Mouse (Mus musculus) activated CD4-positive, CD25-positive, alpha-beta regulatory T cell, adult 4 months (primary cell): Measurements from ENCODE around the gene Cldnd1. TPM values are rescaled to one million over a fixed set of nuclear protein-coding genes. Genes with fewer than 3 reads are reported as not detected.

Experiments used
- ATAC-seq: one replicate; pipeline ENCODE4 v1.8.0; 2017
- polyA plus RNA-seq, 2 experiments: library from polyadenylated mRNA; unstranded; fragments of 100-300 nt; shearing (Covaris generic); gene quantifications; one replicate each; pipeline ENCODE4 v1.2.1; 2017

Gene Cldnd1
- polyA plus RNA-seq, 2 experiments from 2014 or later = 229 to 255 TPM

- peak; percentile 40 for ATAC-seq
These were observed 18.9 kb upstream of the Cldnd1 start for GRCm38 (mm10) chr16:58708601-58709475.

GRCm38 (mm10) chr16:58709536-58709935 lies 18.2 kb upstream of the Cldnd1 start:
- ATAC-seq = no peak

GRCm38 (mm10) chr16:58712221-58712620 lies 15.5 kb upstream of the Cldnd1 start:
- ATAC-seq = peak; percentile 61

GRCm38 (mm10) chr16:58713128-58713527 lies 14.6 kb upstream of the Cldnd1 start:
- no peak for ATAC-seq

GRCm38 (mm10) chr16:58715018-58715417 lies 12.7 kb upstream of the Cldnd1 start:
- ATAC-seq = no peak

GRCm38 (mm10) chr16:58718666-58719120 lies 9.0 kb upstream of the Cldnd1 start, which contains the start of gene Gpr15:
Gpr15 (minus strand) TSS chr16:58719070.
- ATAC-seq = peak; percentile 37

- ATAC-seq = peak; percentile 52
These were observed 5.4 kb upstream of the Cldnd1 start for GRCm38 (mm10) chr16:58722292-58722691.

- ATAC-seq = no peak
These were observed 832 bp upstream of the Cldnd1 start for GRCm38 (mm10) chr16:58726680-58727476.

GRCm38 (mm10) chr16:58728176-58728671 lies 514 bp downstream of the Cldnd1 start:
- ATAC-seq = peak; percentile 12

GRCm38 (mm10) chr16:58738205-58738604 lies 10.5 kb downstream of the Cldnd1 start:
- ATAC-seq = no peak

- no peak for ATAC-seq
These were observed 11.1 kb downstream of the Cldnd1 start for GRCm38 (mm10) chr16:58738800-58739199.

- ATAC-seq = no peak
These were observed 13.0 kb downstream of the Cldnd1 start for GRCm38 (mm10) chr16:58740751-58741150.

- ATAC-seq = no peak
These were observed 19.0 kb downstream of the Cldnd1 start for GRCm38 (mm10) chr16:58746715-58747114.

- ATAC-seq = peak; percentile 79
These were observed 23.6 kb downstream of the Cldnd1 start for GRCm38 (mm10) chr16:58751314-58751713.

- ATAC-seq = no peak
These were observed 28.5 kb downstream of the Cldnd1 start for GRCm38 (mm10) chr16:58756191-58756590.

GRCm38 (mm10) chr16:58763076-58763475 lies 35.4 kb downstream of the Cldnd1 start, which contains the start of gene Olfr172:
Olfr172 (minus strand) TSS chr16:58763176.
- ATAC-seq = no peak

Other genes with a start within 250 kb of the Cldnd1 start
- 1 to 10 TPM; 4.6 to 7.4 TPM for gene St3gal6, start 203.7 kb upstream of the Cldnd1 start, polyA plus RNA-seq
- gene Gm813, start 110.9 kb upstream of the Cldnd1 start, polyA plus RNA-seq = not detected
- not detected for gene E330017A01Rik, start 89.2 kb upstream of the Cldnd1 start, polyA plus RNA-seq
- gene Cpox, start 57.6 kb upstream of the Cldnd1 start, polyA plus RNA-seq = 10 to 100 TPM; 34.0 to 37.2 TPM
- 10 to 100 TPM; 22.6 to 23.4 TPM for gene Gpr15, start 8.8 kb upstream of the Cldnd1 start, polyA plus RNA-seq
- gene Olfr172, start 35.3 kb downstream of the Cldnd1 start, polyA plus RNA-seq = under 1 TPM in 1 of 2 experiments, not detected in 1; 0.19 TPM
- 1 to 10 TPM in 1 of 2 experiments, under 1 TPM in 1; 0.75 to 1.2 TPM for gene Olfr173, start 72.4 kb downstream of the Cldnd1 start, polyA plus RNA-seq
- not detected for gene Olfr175-ps1, start 98.9 kb downstream of the Cldnd1 start, polyA plus RNA-seq
- not detected for gene Olfr177, start 146.9 kb downstream of the Cldnd1 start, polyA plus RNA-seq
- gene Olfr178, start 164.2 kb downstream of the Cldnd1 start, polyA plus RNA-seq = not detected
- gene Olfr181, start 200.8 kb downstream of the Cldnd1 start, polyA plus RNA-seq = not detected
- not detected for gene Olfr180, start 201.5 kb downstream of the Cldnd1 start, polyA plus RNA-seq